Mouse (Mus musculus): ENCODE measurements around the gene Sec16b.

DNA sequence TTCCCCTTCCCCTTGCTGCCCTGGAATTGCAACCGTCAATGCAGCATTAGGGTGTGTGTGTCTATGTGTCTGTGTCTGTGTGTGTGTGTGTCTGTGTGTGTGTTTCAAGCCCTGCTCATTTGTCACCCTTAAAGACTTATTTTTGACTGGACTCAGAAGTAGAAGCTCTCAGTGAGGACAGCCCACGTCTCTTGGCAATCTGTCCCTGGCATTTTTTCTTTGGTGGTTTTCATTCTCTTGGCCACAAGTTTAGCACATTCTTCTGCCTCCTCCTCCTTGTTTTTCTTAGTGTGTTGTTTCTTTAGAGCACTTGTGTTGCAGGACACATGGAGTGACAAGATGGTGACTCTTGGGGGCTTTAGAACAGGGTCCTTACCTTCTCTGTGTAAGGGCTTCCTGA is 30.3 kb upstream of the Sec16b start:
- TF ChIP-seq ZC3H11A (IDR thresholded peaks at IDR 0.05; ENCODE audit: low read depth, low read length), result no peak
- TF ChIP-seq CTCF (conservative IDR thresholded peaks at IDR 0.05 in 1 of 2, IDR thresholded peaks at IDR 0.05 in 1 of 2; ENCODE audit: low read depth in 2 of 2, low read length in 2 of 2), result no peak
- no peak for TF ChIP-seq NELFE (IDR thresholded peaks at IDR 0.05; ENCODE audit: low read depth, low read length)
- TF ChIP-seq MAFK (IDR thresholded peaks at IDR 0.05; ENCODE audit: insufficient replicate concordance, low read length), result no peak
- no peak for TF ChIP-seq SIN3A (IDR thresholded peaks at IDR 0.05; ENCODE audit: low read length)
- no peak for TF ChIP-seq IRF4 (IDR thresholded peaks at IDR 0.05; ENCODE audit: low read depth, low read length)
- TF ChIP-seq POLR2A (IDR thresholded peaks at IDR 0.05; ENCODE audit: low read depth, low read length), result no peak
- TF ChIP-seq MEF2A (IDR thresholded peaks at IDR 0.05; ENCODE audit: borderline replicate concordance, low read depth, low read length), result no peak
- TF ChIP-seq MXI1 (IDR thresholded peaks at IDR 0.05; ENCODE audit: low read depth, low read length), result no peak
- no peak for TF ChIP-seq EP300 (IDR thresholded peaks at IDR 0.05; ENCODE audit: low read length)
- no peak for TF ChIP-seq JUND (conservative IDR thresholded peaks at IDR 0.05; ENCODE audit: low read depth, low read length)
